Mouse (Mus musculus) c-Kit-positive CD71-positive TER-119-positive erythroid progenitor cells, embryonic 14.5 days (primary cell): ENCODE data around the gene Aldh3b1.

Experiments
- DNase-seq: peaks from one replicate; pipeline ENCODE4 v3.0.0-alpha.2; 2013; ENCODE audit warnings: low spot score

Gene Aldh3b1

DNA sequence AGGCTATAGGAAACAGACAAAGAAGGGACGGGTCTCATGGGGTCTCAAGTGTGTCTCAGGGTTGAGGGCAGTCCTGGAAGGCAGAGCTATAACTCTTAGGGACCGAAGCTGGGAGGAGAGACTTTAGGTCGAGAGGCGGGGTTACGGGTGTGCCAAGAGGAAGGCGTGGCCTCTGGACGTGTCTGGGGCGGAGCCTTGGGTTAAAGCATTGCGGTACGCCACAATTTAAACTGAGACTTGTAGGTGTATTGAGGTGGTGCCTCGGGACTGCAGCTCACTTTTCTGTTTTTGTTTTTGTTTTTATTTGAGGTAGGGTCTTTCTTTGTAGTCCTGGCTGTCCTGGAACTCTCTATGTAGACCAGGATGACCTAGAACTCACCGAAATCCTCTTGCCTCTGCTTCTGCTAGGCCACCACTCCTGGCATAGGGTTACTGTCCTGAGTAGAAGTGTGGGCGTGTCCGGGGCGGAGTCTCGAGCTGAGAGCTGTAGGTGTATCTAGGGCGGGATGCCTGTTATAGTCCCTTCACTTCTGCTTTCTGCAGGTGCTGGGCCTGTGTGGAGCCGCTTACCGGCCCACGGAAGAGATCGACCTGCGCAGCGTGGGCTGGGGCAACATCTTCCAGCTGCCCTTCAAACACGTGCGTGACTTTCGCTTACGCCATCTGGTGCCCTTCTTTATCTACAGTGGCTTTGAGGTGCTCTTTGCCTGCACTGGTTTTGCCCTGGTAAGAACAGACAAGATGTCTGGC lies 13.6 kb upstream of the Aldh3b1 start:
- peak; percentile 74 for DNase-seq

GRCm38 (mm10) chr19:3942315-3942714 lies 12.7 kb upstream of the Aldh3b1 start:
- no peak for DNase-seq

DNA sequence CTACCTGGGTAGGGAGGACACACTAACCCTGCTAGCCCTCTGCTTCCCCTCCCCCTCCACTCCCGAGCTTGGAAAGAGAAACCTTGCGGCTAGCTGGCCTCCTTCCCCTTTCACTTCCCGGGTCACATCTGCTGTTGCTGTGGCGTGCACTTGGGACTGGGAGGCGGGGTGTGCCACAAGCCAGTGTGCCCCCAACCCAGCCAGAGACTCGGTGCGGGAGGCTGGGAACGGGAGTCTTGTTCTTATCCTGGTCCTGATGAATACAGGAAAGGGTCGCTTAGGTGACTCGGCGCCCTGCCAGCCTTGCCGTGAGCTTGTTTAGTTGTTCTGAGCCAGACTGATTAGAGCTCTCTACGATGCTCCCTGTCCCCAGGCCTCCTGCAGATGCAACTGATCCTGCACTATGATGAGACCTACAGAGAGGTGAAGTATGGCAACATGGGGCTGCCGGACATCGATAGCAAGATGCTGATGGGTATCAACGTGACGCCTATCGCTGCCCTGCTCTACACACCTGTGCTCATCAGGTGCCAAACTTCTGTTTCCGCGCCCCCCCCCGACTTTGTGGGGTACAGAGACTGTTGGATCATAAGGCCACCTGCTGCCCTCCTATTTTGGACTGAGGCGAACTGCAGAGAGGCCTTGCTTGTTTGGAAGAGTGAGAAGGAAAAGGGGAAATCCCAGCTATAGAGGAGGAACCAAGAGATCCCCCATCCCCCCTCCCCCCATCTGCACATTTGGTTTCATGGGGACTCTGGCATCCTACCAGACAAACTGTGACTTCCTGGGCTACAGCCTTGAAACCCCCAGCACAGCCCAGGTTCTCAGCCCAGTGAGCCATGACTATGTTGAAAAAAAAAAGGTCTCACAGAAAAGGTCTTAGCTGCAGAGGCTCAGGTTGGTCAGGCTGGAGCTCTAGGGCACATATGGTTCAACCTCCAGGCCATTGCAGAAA lies 6.6 kb upstream of the Aldh3b1 start:
- no peak for DNase-seq

DNA sequence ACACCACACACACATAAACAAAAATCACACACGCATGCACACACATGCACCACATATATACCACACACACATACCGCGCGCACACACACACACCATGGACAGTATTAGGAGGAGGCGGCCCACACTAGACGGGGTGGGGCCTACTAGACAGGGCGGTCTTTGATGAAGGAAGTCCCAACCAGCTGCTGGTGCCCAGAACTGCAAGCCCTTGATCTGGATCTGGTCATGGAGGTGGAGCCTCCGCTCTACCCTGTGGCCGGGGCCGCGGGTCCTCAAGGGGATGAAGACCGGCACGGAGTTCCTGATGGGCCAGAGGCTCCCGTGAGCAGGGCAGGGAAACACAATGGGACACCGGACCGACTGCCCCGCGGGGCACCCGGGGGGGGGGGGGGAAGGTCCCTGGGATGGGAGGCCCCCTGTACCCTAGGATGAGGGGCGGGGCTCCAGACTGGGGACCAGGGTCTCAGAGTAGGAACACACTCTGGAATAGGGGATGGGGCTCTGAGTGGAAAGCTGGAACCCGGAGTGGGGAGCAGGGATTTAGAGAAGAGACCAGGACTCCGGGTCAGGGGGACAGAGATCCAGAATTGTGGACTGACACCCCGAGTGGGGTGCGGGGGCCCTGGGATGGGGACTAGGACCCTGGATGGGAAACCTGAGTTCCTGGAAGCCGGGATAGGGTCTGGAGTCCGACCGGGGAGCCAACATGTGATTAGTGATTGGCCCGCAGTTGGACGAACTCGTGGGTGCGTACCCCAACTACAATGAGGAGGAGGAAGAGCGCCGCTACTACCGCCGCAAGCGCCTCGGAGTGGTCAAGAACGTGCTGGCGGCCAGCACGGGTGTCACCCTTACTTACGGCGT lies 5.7 kb upstream of the Aldh3b1 start, which contains the start of gene Unc93b1:
Unc93b1 (plus strand) TSS at position 155 of the 864 bp plus-strand sequence.
- DNase-seq = peak; percentile 35

GRCm38 (mm10) chr19:3931716-3932115 lies 2.1 kb upstream of the Aldh3b1 start:
- no peak for DNase-seq

GRCm38 (mm10) chr19:3930262-3931057 lies 852 bp upstream of the Aldh3b1 start:
- no peak for DNase-seq

- no peak for DNase-seq
Observed at GRCm38 (mm10) chr19:3928779-3929178, 829 bp downstream of the Aldh3b1 start.

GRCm38 (mm10) chr19:3927989-3928388 lies 1.6 kb downstream of the Aldh3b1 start:
- no peak for DNase-seq

- no peak for DNase-seq
Observed at GRCm38 (mm10) chr19:3926685-3927084, 2.9 kb downstream of the Aldh3b1 start.

DNA sequence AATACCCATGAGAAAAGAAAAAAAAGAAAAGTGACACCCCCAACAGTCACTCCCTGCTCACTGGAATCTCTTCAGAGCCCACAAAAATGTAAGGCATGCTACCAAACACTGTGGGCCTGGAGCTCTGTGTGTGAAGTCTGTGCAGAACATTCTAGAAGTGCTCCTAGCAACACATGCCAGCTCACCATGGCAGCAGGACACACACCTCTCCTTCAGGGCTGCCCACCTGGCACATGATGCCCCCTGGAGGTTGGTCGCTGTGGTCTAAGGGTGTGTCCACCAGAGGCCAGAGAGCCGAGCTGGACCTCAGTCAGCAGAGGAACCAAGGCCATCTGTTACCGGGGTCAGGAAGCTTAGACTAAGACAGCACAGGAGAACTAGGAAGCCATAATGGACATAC lies 3.3 kb downstream of the Aldh3b1 start:
- DNase-seq = no peak

DNA sequence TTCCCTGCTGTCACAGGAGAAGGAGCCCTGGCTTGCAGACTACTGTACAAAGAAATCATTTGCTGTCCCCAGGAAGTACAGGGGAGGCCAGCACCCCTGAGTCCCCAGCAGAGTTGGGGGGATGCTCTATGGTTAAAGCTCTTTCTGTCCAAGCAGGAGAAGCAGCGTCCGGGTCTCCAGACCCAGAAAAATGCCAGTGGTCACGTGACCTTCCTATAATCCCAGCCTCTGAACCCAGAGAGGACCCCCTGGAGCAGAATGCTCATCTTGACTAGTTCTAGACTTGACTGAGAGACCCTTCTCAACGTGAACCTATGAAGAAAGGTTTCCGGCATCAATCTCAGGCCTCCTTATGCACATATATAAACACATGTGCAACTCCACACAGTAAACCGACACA lies 3.7 kb downstream of the Aldh3b1 start:
- DNase-seq = no peak

- no peak for DNase-seq
Observed at GRCm38 (mm10) chr19:3924868-3925267, 4.7 kb downstream of the Aldh3b1 start.

DNA sequence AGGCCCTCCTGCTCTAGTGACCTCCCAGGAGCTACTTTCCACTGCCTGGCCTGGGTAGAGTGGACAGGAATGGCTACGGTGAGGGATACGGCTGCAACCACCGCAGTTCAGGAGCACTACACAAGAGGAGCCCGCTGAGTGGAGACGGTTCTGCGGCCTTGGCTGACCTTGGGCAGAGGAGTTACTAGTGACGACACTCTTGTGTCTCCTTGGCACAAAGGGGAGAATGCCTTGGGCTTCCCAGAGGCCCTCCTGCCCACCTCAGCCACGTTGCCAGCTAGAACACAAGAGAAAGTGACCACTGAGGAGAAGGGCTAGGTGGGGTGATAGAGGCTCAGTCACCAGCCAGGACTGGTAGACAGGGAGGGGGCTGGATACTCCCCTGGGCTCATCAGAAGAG lies 5.4 kb downstream of the Aldh3b1 start:
- no peak for DNase-seq

DNA sequence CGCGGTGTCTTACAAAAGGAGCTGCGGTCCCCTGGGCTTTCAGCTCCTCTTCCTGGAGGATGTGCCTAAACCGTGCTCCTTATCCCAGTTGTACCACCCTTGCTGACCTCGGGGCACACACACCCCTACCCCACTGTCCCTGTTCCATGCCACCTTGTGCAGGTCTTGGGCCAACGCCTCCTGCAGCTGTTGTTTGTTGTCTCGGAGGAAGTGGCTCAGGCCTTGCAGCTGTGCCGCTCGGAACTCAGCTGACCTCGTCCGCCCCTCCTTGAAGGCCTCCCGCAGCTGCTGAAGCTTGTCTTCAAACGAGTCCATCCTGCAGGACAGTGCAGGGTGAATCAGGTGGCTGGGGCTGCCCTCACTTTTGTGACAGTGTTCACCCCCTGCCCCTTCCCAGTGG lies 6.0 kb downstream of the Aldh3b1 start:
- DNase-seq = no peak

DNA sequence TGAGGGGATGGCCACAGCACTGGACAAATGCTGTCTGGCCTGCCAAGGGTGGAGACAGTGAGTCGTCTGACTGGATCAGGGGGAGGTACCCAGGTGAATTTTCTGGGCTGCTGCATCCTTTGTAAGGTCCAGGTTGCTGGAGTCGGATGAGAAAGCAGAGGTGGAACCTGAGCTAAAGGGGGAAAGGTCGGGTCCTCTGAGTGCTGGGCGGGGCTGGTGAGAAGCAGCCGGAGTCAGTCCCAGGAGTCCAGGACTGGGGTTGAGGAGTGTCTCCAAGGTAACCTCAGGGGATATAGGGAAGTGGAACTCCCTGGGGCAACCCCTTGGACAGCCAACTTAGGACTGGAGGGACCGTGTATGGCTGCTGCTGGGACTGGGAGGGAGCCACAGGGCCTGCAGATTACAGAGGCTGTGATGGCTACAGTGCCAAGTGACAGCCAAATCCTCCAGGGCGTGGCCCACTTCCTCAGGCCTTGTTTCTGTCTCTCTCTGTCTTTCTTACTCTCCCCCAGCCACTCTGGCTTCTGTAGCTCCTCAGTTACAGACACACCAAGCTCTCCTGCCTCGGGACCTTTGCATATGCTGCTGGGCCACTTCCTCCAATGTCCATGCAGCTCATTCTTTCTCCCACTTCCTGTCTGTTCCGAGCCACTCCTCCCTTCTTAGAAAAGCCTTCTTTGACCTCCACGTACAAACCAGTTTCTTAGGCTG lies 6.8 kb downstream of the Aldh3b1 start:
- no peak for DNase-seq

GRCm38 (mm10) chr19:3919928-3920327 lies 9.7 kb downstream of the Aldh3b1 start:
- DNase-seq = no peak

GRCm38 (mm10) chr19:3916727-3917126 lies 12.9 kb downstream of the Aldh3b1 start:
- DNase-seq = no peak

GRCm38 (mm10) chr19:3914535-3914934 lies 15.1 kb downstream of the Aldh3b1 start:
- DNase-seq = no peak

DNA sequence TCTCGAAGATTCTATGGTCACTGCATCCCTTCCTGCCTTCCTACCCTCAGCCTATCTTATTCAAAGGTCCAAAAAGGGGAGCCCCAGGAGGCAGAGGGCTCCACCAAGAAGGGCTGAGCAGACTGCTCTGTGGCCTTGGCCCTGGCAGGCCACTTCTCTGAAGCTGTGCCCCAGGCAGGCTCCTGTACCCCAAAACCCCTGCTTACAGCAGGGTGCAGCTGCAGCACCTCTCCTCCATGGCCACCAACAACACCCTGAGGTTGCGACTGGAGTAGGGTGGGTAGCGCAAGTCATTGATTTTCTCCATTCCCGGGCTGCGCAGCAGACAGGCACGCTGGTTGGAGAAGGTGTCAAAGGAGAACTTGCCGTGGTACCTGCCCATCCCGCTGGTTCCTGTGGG lies 15.9 kb downstream of the Aldh3b1 start:
- DNase-seq = no peak

DNA sequence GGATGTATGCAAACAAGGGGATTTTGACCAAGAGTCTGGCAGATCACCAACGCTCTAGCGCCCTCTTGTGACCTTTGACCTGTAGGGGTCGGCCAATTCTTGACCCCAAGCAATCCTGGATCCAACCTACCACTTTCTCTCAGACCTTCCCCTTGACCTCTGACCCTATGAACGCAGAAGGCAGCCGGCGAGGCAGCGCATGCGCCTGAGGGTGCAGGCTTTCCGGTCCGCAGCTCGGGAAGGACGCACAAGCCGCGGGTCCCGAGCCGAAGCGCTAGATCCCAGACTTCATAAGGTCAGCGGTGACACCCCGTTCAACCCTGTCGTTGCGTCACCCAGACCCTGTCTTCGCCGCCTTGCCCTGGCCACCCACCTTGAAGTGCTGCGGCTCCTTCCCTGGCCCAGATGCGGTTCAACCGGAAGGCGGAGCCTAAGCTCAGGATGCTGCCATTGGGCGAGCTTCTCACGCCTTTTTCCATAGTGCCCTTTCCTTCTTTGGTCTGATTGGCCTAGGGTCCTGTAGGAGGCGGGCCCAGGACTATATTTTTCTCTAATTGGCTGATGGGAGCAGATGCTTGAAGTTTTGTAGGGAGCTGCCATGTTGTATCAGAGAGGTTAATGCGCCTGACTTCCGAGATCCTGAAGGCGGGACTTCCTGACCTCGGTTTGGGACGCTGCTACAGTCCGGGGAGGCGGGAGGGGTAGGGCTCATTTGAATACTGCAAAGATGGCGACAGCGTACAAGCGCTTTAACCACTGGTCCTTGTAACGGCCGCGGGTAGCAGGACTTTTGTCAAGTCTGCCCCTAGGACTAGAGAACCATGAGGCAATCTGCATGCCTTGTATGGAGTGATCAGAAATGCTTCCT lies 17.0 kb downstream of the Aldh3b1 start, which contains the start of gene Ndufs8:
Ndufs8 (minus strand) TSS at position 438 of the 868 bp plus-strand sequence.
- peak; percentile 97 for DNase-seq
